Mouse (Mus musculus) forebrain, embryonic 11.5 days (tissue): ENCODE data around the gene Ugt3a2. TPM values are rescaled to one million over a fixed set of nuclear protein-coding genes. Genes with fewer than 3 reads are reported as not detected.

Source experiments
- ATAC-seq: fragments of 200-750 bp; cut with Nextera tagmentation; replicated peaks from 2 replicates; pipeline ENCODE4 v1.8.0; 2017; ENCODE audit warnings: moderate TSS enrichment; ENCODE audit not compliant: low FRiP score
- DNase-seq: peaks from one replicate; pipeline ENCODE4 v3.0.0-alpha.2; 2017; ENCODE audit warnings: low spot score
- H3K27ac ChIP-seq: fragments of 300-500 bp; sonication (generic); 2 replicates; pipeline ENCODE4 v1.5.1; 2014; ENCODE audit warnings: low read depth, low read length
- H3K27me3 ChIP-seq: fragments of 300-500 bp; sonication (generic); 2 replicates; pipeline ENCODE4 v1.6.1; 2014; ENCODE audit warnings: mild to moderate bottlenecking, low read length, mixed read lengths; ENCODE audit not compliant: control insufficient read depth, insufficient read depth
- H3K36me3 ChIP-seq: fragments of 300-500 bp; sonication (generic); 2 replicates; pipeline ENCODE4 v1.6.1; 2014; ENCODE audit warnings: mild to moderate bottlenecking, low read length, moderate library complexity, mixed read lengths; ENCODE audit not compliant: control insufficient read depth, insufficient read depth
- H3K4me1 ChIP-seq: fragments of 300-500 bp; sonication (generic); replicated peaks from 2 replicates; pipeline ENCODE4 v1.6.1; 2014; ENCODE audit warnings: low read length, mixed read lengths; ENCODE audit not compliant: control insufficient read depth, insufficient read depth
- H3K4me2 ChIP-seq: fragments of 300-500 bp; sonication (generic); 2 replicates; pipeline ENCODE4 v1.6.1; 2014; ENCODE audit warnings: low read depth, mild to moderate bottlenecking, low read length, moderate library complexity, mixed read lengths; ENCODE audit not compliant: severe bottlenecking
- H3K4me3 ChIP-seq: fragments of 300-500 bp; sonication (generic); 2 replicates; pipeline ENCODE4 v1.5.1; 2014; ENCODE audit warnings: low read depth, low read length
- H3K9ac ChIP-seq: fragments of 300-500 bp; sonication (generic); 2 replicates; pipeline ENCODE4 v1.6.1; 2014; ENCODE audit warnings: low read length
- H3K9me3 ChIP-seq: fragments of 300-500 bp; sonication (generic); 2 replicates; pipeline ENCODE4 v1.6.1; 2016; ENCODE audit warnings: low read length, mixed read lengths; ENCODE audit not compliant: control insufficient read depth
- WGBS: fragments of 180-500 bp; shearing (Covaris S2); extraction: QIAGEN DNeasy Blood & Tissue Kit; methylation state at CpG from one replicate; pipeline ENCODE4 v1.1.7; 2014; 5-methylcytosine and 5-hydroxymethylcytosine counted together
- polyA plus RNA-seq: library from polyadenylated mRNA; unstranded; fragments of >200 nt; fragmentation: Nextera tagmentation; extraction: Ambion mirVana; gene quantifications from 2 replicates; pipeline ENCODE4 v1.2.1, GENCODE M21; 2014

Gene Ugt3a2
- not detected in 2 replicates for polyA plus RNA-seq

DNA sequence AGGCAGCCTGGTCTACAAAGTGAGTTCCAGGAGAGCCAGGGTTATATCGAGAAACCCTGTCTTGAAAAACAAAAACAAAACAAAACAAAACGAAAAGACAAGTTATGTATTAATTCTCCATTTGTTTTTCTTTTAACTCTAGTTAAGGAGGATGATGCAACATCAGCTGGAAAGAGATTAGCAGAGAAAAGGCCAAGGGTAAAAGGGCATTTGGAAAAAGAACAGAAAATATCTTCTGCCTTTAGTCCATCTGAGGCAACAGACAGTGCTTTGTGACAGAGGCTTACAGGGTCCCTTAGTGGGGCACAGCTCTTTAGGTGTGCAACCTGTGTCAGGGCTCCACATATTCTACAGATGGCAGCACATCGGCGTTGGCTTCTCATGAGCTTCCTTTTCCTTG is at the start of gene Ugt3a2:
Ugt3a2 (plus strand) TSS at position 210 of the 400 bp plus-strand sequence.
- Histone ChIP-seq H3K27me3 (no peaks in the 10 kb centered on the region), H3K4me2 (no peak within 1 kb of the TSS), H3K4me3 (no peak within 1 kb of the TSS), H3K36me3 (no peaks in the 10 kb centered on the region), H3K4me1 (no peaks in the 10 kb centered on the region), H3K9me3 (no peaks in the 10 kb centered on the region), H3K9ac (no peak within 1 kb of the TSS), H3K27ac (no peak within 1 kb of the TSS)
- DNase-seq = no peak
- 89% methylated on average over 4 of the region's 4 CpGs for WGBS
- no peak for ATAC-seq

DNA sequence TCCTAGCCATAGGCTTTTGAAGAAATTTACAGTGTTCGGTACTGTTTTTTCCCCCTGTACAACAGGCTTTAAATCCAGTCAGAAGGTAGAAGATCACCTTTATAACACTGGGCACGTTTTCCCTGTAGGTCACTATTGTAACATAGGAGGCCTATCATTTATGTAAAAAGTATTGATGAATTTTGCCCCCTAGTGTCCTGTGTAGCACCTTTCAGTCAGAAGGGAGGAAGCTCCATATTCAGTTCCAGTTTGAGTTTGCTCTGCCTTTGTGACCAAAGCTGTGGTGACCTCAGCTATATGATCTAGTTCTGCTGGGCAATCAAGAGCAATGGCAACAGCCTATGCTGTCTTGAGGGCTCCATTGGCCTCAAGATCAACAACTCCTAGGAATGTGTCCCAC is 45.7 kb upstream of the Ugt3a2 start:
- no peaks in the 10 kb centered on the region for H3K27me3 ChIP-seq
- WGBS = 67% methylated on average over 2 of the region's 2 CpGs
- H3K27ac ChIP-seq = no peak overlapping the region
- H3K4me3 ChIP-seq = no peak overlapping the region
- no peaks in the 10 kb centered on the region for H3K36me3 ChIP-seq
- H3K9me3 ChIP-seq = no peaks in the 10 kb centered on the region
- no peak overlapping the region for H3K4me2 ChIP-seq
- ATAC-seq = no peak
- no peak for DNase-seq
- no peak overlapping the region for H3K9ac ChIP-seq
- no peaks in the 10 kb centered on the region for H3K4me1 ChIP-seq

DNA sequence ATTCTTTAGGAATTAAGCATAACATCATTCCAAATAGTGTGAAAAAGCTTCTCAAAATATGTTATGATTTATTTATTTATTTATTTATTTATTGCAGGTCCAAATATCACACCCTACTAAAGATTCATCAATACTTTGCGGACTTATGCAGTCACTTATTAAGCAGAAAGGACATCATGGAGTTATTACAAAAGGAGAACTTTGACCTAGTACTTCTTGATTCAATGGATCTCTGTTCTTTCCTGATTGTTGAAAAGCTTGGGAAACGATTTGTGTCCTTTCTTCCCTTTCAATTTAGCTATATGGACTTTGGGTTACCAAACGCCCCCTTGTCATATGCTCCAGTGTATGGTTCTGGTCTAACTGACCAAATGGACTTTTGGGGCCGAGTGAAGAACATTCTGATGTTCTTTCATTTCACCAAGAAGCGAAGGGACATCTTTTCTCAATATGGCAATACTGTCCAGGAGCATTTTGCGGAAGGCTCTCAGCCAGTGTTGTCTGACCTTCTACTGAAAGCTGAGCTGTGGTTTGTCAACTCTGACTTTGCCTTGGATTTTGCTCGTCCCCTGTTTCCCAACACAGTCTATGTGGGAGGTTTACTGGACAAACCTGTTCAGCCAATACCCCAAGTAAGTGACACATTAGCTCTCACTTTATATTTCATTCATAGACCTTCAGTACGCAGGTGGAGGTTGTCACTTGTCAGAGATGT is 29.2 kb upstream of the Ugt3a2 start:
- H3K4me3 ChIP-seq = no peak overlapping the region
- DNase-seq (no peak), ATAC-seq (no peak)
- no peak overlapping the region for H3K9ac ChIP-seq
- H3K27me3 ChIP-seq = no peaks in the 10 kb centered on the region
- no peaks in the 10 kb centered on the region for H3K4me1 ChIP-seq
- no peaks in the 10 kb centered on the region for H3K9me3 ChIP-seq
- no peak overlapping the region for H3K4me2 ChIP-seq
- no peaks in the 10 kb centered on the region for H3K36me3 ChIP-seq
- no peak overlapping the region for H3K27ac ChIP-seq
- 88% methylated on average over 8 of the region's 8 CpGs for WGBS

DNA sequence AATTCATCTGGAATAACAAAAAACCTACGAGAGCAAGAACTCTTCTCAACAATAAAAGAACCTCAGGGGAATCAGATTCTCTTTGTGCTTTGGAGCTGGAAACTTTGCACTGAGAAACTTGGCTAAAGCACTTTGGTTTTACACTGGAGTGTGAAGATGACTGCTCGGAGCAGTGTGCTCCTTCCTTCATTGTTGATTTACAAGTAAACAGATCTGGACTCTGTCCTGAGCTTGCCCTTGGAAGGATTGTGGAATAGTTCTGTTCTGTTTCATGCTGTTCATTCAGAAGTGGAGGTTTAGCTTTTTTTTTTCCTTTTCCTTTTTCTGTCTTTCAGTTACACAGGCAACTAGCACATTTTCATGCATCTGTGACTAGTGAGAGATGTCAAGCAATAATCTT is 754 bp upstream of the Ugt3a2 start:
- WGBS = 81% methylated on average over 2 of the region's 2 CpGs
- H3K27ac ChIP-seq = no peak overlapping the region
- no peaks in the 10 kb centered on the region for H3K4me1 ChIP-seq
- H3K9ac ChIP-seq = no peak overlapping the region
- no peak overlapping the region for H3K4me2 ChIP-seq
- DNase-seq (no peak), ATAC-seq (no peak)
- H3K36me3 ChIP-seq = no peaks in the 10 kb centered on the region
- H3K9me3 ChIP-seq = no peaks in the 10 kb centered on the region
- no peak overlapping the region for H3K4me3 ChIP-seq
- no peaks in the 10 kb centered on the region for H3K27me3 ChIP-seq

DNA sequence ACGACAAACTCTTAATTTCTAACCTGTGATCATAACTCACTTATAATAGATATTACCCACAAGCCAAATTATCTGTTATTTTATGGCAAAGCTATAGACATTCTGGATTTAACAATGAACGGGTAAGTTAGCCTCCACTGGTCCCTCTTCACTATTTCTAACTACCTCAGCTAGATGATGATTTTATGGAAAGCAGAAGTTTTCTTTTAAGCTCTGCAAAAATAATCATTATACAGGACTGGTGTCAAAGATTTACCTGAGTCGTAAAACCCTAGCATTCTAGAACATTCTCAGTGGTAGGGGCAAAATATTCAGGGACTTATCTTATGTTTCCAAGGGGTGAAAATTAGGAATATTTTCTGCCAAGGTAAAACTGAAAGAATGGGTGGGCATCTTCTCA is 1.3 kb downstream of the Ugt3a2 start:
- H3K4me2 ChIP-seq = no peak overlapping the region
- DNase-seq (no peak), ATAC-seq (no peak)
- no peak overlapping the region for H3K9ac ChIP-seq
- WGBS = 87% methylated on average over 3 of the region's 3 CpGs
- H3K36me3 ChIP-seq = no peaks in the 10 kb centered on the region
- no peaks in the 10 kb centered on the region for H3K4me1 ChIP-seq
- H3K4me3 ChIP-seq = no peak overlapping the region
- no peaks in the 10 kb centered on the region for H3K9me3 ChIP-seq
- H3K27me3 ChIP-seq = no peaks in the 10 kb centered on the region
- no peak overlapping the region for H3K27ac ChIP-seq

DNA sequence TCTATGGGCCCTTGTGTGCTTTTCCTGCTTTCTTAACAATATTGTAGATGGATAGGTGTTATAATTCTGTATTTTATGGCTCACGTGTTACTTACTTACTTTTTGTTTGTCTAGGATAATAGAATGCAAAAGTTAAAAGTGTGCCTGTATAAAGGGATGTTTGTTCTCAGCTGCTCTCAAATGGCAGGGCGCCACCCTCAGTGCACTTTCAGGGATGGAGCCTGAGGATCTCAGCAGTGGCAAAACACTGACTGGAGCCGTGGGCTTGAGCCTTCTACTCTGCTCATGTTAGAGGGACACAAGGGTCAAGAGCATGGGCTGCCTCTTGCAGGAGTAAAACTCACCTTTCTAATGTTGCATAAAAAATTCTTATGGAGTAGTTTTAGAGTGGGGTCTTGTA is 1.7 kb downstream of the Ugt3a2 start:
- no peaks in the 10 kb centered on the region for H3K27me3 ChIP-seq
- H3K4me1 ChIP-seq = no peaks in the 10 kb centered on the region
- no peaks in the 10 kb centered on the region for H3K9me3 ChIP-seq
- ATAC-seq = no peak
- WGBS = 67% methylated on average over 3 of the region's 3 CpGs
- no peaks in the 10 kb centered on the region for H3K36me3 ChIP-seq
- DNase-seq = no peak
- no peak overlapping the region for H3K4me2 ChIP-seq
- H3K9ac ChIP-seq = no peak overlapping the region
- no peak overlapping the region for H3K27ac ChIP-seq
- no peak overlapping the region for H3K4me3 ChIP-seq

DNA sequence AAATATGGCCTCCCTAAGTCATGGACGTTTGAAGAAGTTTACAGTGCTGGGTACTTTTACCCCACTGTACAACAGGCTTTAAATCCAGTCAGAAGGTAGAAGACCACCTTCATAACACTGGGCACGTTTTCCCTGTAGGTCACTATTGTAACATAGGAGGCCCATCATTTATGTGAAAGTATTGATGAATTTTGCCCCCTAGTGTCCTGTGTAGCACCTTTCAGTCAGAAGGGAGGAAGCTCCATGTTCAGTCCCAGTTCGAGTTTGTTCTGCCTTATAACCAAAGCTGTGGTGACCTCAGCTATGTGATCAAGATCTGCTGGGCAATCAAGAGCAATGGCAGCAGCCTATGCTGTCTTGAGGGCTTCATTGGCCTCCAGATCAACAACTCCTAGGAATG is 13.4 kb downstream of the Ugt3a2 start:
- no peak for ATAC-seq
- no peaks in the 10 kb centered on the region for H3K9me3 ChIP-seq
- no peaks in the 10 kb centered on the region for H3K27me3 ChIP-seq
- WGBS = 54% methylated on average over 3 of the region's 3 CpGs
- DNase-seq = no peak
- H3K36me3 ChIP-seq = no peaks in the 10 kb centered on the region
- no peak overlapping the region for H3K4me2 ChIP-seq
- no peak overlapping the region for H3K27ac ChIP-seq
- H3K4me1 ChIP-seq = no peaks in the 10 kb centered on the region
- H3K4me3 ChIP-seq = no peak overlapping the region
- H3K9ac ChIP-seq = no peak overlapping the region

DNA sequence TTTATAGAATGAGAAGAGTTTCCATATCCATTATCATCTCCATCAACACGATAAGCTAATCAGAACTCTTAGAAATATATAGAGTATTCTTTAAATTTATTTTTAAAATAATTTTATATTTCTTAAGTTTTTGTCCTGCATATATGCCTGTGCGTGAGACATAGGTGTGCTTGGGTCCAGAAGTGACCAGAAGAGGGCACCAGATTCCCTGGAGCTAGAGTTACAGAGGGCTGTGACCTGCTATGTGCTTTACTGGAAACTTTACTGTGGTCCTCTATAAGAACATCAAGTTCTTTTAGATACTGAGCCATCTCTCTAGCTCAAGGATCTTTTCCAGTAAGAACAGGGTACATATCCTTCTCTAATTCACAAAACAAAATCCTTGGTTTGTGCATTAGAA is 27.5 kb downstream of the Ugt3a2 start:
- Histone ChIP-seq H3K9ac (no peak overlapping the region), H3K9me3 (no peaks in the 10 kb centered on the region), H3K27me3 (no peaks in the 10 kb centered on the region), H3K4me1 (no peaks in the 10 kb centered on the region), H3K27ac (no peak overlapping the region), H3K4me2 (no peak overlapping the region), H3K36me3 (no peaks in the 10 kb centered on the region), H3K4me3 (no peak overlapping the region)
- ATAC-seq (no peak), DNase-seq (no peak)
- WGBS = 65% methylated on average over 2 of the region's 2 CpGs

DNA sequence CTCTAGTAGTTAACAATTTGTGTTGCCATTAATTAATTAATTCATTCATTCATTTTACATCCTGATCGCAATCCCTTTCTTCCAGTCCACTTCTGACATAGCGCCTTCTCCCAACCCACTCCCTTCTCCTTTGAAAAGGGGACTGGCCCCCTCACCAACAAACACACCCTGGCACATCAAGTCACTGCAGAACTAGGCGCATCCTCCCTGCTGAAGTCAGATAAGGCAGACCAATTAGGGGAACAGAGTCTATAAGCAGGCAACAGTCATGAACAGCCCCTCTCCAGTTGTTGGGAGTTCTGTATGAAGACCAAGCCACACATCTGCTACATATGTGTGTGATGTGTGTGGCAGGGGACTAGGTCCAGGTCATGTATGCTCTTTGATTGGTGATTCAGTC is 33.4 kb downstream of the Ugt3a2 start:
- 86% methylated on average over 3 of the region's 3 CpGs for WGBS
- DNase-seq (no peak), ATAC-seq (no peak)
- H3K4me3 ChIP-seq = no peak overlapping the region
- H3K36me3 ChIP-seq = no peaks in the 10 kb centered on the region
- no peak overlapping the region for H3K9ac ChIP-seq
- H3K27me3 ChIP-seq = no peaks in the 10 kb centered on the region
- no peaks in the 10 kb centered on the region for H3K9me3 ChIP-seq
- H3K27ac ChIP-seq = no peak overlapping the region
- no peak overlapping the region for H3K4me2 ChIP-seq
- no peaks in the 10 kb centered on the region for H3K4me1 ChIP-seq
